Mouse (Mus musculus) frontal cortex, postnatal 36 days (tissue): ENCODE measurements around the gene Camk2n2.
"Not testable (repeated sequence)": the region's sequence is repeated elsewhere in the genome, so short reads cannot be mapped to it uniquely, and the experiment has no call there.

Experiments used
- DNase-seq, 2 experiments: peaks; one replicate each; pipeline ENCODE4 v3.0.0; 2022; ENCODE audit warnings: low spot score in 2 of 2

Camk2n2 gene

GRCm38 (mm10) chr16:20621191-20621990 lies at the start of gene Camk2n2:
Gene Camk2n2, minus strand, starts transcription at chr16:20621287.
- DNase-seq = peak in 1 of 2 experiments; percentile 39

DNA sequence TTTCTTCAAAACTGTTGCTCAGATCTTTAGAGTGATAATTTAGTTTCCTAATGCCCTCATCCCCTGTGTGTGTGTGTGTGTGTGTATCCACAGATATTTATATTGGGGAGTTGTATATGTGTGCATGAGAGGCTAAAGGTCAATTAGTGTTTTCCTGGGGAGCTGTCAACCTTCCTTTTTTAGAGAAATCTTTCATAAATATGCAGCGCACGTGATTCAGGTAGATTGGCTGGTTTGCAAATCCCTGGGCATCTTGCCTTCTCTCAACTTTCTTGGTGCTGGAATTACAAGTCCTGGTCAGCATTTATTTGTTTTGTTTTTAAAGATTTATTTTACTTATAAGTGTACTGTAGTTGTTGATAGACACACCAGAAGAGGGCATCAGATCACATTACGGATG lies 49.2 kb upstream of the Camk2n2 start:
- DNase-seq = no peak

GRCm38 (mm10) chr16:20668013-20668412 lies 46.9 kb upstream of the Camk2n2 start, which contains the start of gene Eif4g1:
Gene Eif4g1, plus strand, starts transcription at chr16:20668313.
- not testable (repeated sequence) for DNase-seq

GRCm38 (mm10) chr16:20657661-20658060 lies 36.6 kb upstream of the Camk2n2 start:
- no peak for DNase-seq

GRCm38 (mm10) chr16:20653315-20653714 lies 32.2 kb upstream of the Camk2n2 start:
- no peak for DNase-seq

- no peak for DNase-seq
These were observed 30.8 kb upstream of the Camk2n2 start for GRCm38 (mm10) chr16:20651947-20652310.

DNA sequence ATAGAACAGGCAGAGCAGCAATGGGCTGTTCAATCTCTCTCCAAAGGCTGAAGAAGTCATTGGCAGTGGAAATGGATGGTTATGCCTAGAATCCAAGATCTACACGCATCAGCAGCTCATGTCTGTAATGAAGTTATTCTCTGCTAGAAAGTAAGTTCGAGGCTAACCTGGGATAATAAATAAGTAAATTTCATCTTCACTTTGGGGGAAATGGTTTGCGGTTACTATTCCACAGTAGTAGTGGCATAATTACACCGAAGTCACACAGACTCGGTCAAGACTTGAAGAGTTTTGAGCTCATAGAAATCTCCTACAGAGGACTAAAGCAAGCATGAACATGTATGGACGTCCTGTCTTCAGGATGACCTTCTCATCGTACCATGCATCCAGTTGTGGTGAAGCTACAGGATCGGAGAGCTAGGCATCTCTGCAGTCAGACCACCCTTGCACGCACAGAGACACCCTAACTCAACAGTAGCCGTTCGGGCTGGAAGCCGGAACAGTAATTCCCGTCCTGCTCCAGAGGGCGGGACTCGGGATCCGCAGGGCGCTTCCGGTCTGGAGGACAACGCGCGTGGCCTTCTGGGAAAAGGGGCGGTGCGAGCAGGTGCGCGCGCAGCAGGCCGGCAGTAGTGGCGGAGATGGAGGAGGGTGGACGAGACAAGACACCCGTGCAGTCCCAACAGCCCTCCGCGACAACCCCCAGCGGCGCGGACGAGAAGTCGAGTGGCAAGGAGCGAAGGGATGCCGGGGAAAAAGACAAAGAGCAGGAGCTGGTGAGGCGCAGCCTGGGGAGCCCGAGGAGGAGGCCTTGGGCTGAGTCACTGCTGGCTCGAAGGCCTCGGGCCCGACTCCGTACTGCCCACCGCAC lies 30.2 kb upstream of the Camk2n2 start, which contains the start of gene Psmd2:
Psmd2 (plus strand) TSS at position 577 of the 871 bp plus-strand sequence.
- DNase-seq = peak; percentile 97

GRCm38 (mm10) chr16:20643911-20644310 lies 22.8 kb upstream of the Camk2n2 start:
- no peak for DNase-seq

DNA sequence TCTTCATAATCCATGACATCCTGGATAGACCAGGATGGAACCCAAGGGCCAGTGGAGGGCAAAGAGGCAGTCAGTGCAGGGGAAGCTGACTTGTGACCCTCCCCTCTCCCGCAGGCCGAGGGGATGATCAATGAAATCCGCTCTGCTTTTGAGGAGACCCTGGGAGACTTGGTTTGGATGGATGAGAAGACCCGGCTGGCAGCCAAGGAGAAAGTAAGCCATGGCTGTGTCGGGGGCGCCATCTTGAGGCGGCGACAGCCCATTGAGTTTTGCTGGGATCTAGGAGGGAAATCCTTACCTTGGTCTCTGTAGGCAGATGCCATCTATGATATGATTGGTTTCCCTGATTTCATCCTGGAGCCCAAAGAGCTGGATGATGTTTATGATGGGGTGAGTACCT lies 21.1 kb upstream of the Camk2n2 start:
- peak; percentile 79 to 83 for DNase-seq

- peak; percentile 19 to 35 for DNase-seq
These were observed 17.3 kb upstream of the Camk2n2 start for GRCm38 (mm10) chr16:20638367-20638766.

- DNase-seq = no peak
These were observed 16.3 kb upstream of the Camk2n2 start for GRCm38 (mm10) chr16:20637410-20637809.

DNA sequence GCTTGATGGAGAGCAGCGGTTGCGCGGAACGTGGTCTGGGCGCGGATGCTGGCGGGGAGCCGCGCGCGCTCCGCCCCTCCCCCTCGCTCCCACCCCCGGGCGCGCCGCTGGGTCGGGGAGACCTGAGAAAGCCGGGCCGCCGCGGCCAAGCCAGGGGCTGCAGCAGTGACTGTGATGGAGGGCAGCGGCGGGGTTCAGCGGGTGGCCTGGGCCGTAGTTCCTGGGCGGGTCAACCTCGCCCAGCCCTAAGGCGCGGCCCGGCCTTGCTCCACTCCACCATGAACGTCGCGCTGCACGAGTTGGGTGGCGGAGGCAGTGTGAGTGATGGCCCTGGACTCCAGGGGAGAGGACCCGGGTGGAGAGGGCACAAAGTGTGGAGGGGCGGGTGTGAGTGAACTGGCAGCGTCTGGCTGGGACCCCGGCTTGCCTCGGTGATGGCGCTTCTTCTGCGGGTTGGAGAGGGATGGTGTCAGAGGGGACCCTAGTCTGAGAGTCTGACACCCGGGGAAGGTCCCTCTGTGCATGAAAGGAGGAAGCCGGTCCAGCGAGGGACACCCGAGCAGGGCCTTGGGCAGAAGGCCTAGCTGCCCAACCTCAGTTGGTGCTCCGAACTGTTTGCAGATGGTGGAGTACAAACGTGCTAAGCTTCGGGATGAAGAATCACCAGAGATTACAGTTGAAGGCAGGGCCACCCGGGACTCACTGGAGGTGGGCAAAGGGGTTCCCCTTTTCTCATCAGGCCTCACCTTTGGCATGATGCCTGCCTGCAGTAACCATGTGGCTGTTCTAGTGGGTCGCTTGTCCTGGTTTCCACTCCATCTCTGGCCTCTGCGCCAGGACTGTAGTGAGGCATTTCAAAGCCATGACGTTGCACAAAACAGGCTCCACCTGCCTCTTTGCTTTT lies 8.9 kb upstream of the Camk2n2 start, which contains the start of gene Ece2:
Ece2 (plus strand) TSS at position 98 of the 904 bp plus-strand sequence.
- peak in 1 of 2 experiments; percentile 13 for DNase-seq

- DNase-seq = peak; percentile 50 to 71
These were observed 7.8 kb upstream of the Camk2n2 start for GRCm38 (mm10) chr16:20628871-20629391.

DNA sequence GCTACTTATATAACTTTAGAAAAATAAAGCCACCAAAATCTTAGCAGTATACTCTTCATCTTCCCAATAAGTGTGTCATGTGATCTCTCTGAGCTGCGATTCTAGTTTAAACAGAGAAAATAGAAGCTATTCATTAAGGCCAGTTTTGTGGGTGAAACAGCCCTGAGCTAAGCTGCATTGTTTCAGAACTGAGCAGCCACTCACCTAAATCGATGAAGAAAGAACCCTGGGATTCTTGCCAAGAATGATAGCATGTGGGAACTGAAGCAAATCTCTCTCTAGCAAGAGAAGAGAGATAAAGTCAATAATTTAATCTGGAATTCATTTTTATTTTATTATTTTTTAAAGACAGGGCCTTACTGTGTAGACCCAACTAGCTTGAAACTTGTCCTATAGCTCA lies 2.1 kb upstream of the Camk2n2 start:
- no peak for DNase-seq

DNA sequence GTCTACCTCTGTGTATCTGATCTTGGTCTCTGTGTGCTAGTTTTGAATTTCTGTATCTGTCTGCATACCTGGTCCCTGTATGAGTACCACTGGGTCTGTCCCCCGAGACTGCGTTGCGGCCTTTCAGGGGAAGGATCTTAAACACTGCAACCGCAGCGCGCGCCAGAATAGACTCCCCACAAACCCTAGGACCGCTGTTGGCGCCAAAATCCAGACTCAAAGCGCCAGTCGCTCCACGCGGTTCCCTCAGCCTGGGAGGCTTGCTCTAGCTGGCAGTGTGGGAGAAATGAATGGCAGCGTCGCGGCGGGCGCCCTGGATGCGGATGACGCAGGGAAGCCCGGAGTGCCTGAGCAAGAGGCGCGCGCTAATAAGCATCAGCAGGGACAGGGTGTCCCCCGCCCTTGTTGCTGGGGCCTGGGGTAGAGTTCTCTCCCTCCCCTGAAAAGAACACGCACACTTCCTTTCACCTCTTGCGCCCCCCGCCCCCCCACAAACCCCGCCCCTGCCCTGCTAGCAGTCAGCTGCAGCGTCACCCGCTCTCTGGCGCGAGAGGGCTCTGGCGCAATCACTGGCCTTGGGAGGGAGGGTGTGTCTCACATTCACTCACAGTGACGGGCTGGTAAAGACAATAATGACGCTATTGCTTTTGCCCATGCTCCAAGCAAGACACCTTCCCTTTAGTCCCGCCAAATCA lies 1.1 kb upstream of the Camk2n2 start:
- DNase-seq = peak; percentile 66 to 74

GRCm38 (mm10) chr16:20620751-20621190 lies 316 bp downstream of the Camk2n2 start:
- DNase-seq = no peak

DNA sequence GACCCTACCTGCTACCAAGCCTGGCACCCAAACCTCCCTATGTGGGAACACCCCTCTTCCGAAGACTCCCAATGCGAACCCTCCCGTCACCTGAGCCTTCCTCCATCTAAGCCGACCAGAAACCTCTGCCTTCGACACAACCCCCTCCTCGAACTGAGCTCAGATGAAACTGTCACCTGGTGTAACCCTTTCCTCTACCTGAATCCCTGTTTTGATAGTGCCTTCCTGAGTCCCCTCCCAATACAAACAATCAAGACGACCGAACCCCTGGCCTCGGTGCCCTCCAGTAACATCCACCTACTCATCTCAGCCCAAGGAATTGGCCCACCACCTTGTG lies 720 bp downstream of the Camk2n2 start:
- DNase-seq = no peak

DNA sequence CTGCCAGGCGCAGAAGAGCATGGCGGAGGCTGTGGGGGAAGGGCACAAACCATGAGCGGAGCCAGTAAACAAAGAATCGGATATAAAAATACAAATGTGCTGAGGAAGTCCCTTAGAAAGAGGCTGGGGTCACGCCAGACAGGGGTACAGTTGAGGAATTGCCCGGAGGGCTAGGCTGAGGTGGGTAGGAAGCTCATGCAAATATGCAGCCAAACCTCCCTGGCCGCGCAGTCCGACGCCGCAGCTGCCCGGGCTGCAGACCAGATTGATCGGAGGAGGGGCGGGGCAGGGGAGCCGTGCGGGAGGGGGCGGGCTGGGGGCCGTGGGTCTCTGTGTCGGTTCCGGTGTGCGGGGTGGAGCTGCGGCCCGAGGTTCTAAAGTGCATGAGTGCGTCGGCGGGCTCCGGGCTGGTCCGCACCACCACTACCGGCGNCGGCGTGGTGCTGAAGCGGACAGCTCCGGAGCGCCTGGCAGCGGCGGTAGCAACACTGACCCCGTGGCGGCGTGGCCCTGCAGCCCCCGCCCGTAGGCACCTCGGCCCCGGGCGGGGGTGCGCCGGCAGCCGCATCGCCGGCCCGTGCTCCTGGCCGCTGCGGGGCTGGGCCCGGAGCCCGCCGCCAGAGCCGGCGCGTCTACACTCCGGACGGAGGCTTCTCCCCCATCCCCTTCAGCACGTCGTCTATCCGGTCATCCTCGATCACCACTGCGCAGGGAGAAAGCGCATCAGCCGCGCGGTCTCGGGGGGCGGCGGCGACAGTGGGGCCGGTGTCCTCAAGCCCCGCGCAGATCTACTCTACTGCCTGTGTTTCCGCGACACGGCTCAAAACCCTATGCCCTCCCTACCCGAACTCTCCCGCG lies 1.3 kb downstream of the Camk2n2 start:
- DNase-seq = no peak

GRCm38 (mm10) chr16:20611357-20612227 lies 9.5 kb downstream of the Camk2n2 start, which contains the start of the genes Eef1akmt4, Gm49333 and Alg3:
Gene Eef1akmt4, plus strand, starts transcription at chr16:20611593.
Gene Gm49333, plus strand, starts transcription at chr16:20611610.
Gene Alg3, minus strand, starts transcription at chr16:20611735.
- peak; percentile 68 to 76 for DNase-seq
